Mouse (Mus musculus): ENCODE results near the gene Scgb1b19. TPM values are rescaled to one million over a fixed set of nuclear protein-coding genes. Genes with fewer than 3 reads are reported as not detected.
"Not testable (repeated sequence)": the region's sequence is repeated elsewhere in the genome, so short reads cannot be mapped to it uniquely, and the experiment has no call there.

Scgb1b19 gene
- total RNA-seq (2021): not detected
- long read RNA-seq, experiment 1: 0 reads
- long read RNA-seq, experiment 2: 0 reads

GRCm38 (mm10) chr7:33286991-33287390 lies at the start of gene Scgb1b19:
Gene Scgb1b19 (plus strand): TSS chr7:33287291.
- DNase-seq; intact Hi-C loops (cut with DNase I): not testable (repeated sequence)

- DNase-seq; intact Hi-C loops (cut with DNase I): not testable (repeated sequence)
Observed at GRCm38 (mm10) chr7:33280238-33280637, 6.9 kb upstream of the Scgb1b19 start, which contains the start of gene Scgb2b19. Gene Scgb2b19 (minus strand): TSS chr7:33280338.

Other genes starting within 250 kb of the Scgb1b19 start
- not detected for gene Scgb2b17, start 230.7 kb upstream of the Scgb1b19 start, total RNA-seq (2021)
- not detected for gene Scgb1b17, start 223.8 kb upstream of the Scgb1b19 start, total RNA-seq (2021)
- gene Scgb2b18, start 113.4 kb upstream of the Scgb1b19 start, total RNA-seq (2021): not detected
- gene Scgb1b18, start 101.7 kb upstream of the Scgb1b19 start, total RNA-seq (2021): not detected
- gene Scgb2b19, start 7.0 kb upstream of the Scgb1b19 start, total RNA-seq (2021): not detected
- not detected for gene Scgb2b20, start 79.0 kb downstream of the Scgb1b19 start, total RNA-seq (2021)
- gene Scgb1b20, start 85.9 kb downstream of the Scgb1b19 start, total RNA-seq (2021): not detected
- gene Scgb2b21, start 233.2 kb downstream of the Scgb1b19 start, total RNA-seq (2021): not detected